Mouse (Mus musculus): ENCODE results near the gene Lamc3.

GRCm38 (mm10) chr2:31966801-31967200, 79.7 kb downstream of the Lamc3 start:
- no peak for TF ChIP-seq POLR2A (IDR thresholded peaks at IDR 0.05; ENCODE audit: extremely low read depth, insufficient read depth, low read length)
- no peak for TF ChIP-seq CTCF (IDR thresholded peaks at IDR 0.05; ENCODE audit: low read depth, low read length)
